Mouse (Mus musculus) inflammation-experienced regulatory T-cells, adult 6 months (primary cell): ENCODE results near the gene Rapgef1. TPM values are rescaled to one million over a fixed set of nuclear protein-coding genes. Genes with fewer than 3 reads are reported as not detected.

Experiments used
- ATAC-seq: one replicate; pipeline ENCODE4 v1.8.0; 2017
- polyA plus RNA-seq, 3 experiments: library from polyadenylated mRNA; unstranded; fragments of 100-300 nt; shearing (Covaris generic); gene quantifications; one replicate each; pipeline ENCODE4 v1.2.1; 2017

Rapgef1 gene
- polyA plus RNA-seq, 3 experiments from 2014 or later = 26.4 to 37.9 (median 29.7) TPM

DNA sequence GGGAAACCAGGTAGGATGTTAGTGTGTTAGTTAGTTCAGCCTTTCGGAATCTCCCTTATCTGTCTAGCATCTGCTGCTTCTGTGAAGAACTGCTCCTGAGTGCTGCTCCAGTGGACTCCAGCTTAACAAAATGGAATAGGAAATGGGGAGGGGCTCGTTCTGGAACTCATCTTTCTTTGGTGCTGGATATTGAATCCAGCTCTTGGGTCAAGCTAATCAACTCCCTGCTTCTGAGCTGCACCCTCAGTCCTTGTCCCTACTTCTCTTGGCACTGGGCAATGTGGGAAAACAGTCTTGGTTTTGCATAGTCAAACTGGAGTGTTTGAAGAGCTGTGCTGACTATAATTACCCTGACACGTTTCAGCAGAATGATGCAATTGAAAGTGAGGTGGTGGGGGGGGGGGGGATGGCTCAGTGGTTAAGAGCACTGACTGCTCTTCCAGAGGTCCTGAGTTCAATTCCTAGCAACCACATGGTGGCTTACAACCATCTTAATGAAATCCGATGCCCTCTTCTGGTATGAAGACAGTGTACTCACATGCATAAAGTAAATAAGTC is 25.6 kb downstream of the Rapgef1 start:
- no peak for ATAC-seq

DNA sequence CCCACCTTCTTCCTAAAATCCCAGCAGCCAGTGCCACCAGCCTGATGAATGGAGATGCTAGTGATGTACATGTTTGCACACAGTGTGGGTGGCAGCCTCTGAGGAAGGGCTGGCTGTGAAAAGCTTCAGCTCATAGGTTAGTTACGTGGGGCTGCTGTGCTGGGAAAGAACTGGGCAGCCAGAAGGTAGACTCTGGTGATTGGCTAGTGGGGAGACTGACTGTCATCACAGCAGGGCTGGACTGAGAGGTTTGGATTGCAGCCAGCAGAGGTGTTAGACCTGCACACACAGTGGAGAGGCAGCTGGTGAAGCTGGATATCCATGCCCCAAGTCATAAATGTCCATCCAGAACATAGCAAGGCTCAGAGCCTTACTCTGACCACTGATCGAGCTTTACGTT is 27.1 kb downstream of the Rapgef1 start:
- no peak for ATAC-seq

DNA sequence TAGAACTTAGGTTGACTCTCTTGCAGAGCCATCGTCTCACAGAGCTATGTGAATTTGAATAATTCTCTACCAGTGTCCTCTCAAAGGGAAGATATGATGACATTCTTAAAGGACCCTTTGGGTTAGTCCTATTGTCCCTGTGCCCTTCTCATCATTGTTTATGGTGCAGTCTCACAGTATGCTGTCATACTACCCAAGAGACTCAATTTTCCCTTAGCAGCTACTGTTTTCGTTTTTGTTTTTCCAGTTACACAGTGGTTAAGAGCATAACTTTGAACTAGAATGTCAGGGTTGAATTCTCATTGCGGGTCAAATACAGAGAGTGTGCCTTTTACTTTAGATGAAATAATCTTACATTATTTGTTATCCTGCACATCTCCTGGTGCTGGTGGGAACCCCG is 27.6 kb downstream of the Rapgef1 start:
- ATAC-seq = no peak

DNA sequence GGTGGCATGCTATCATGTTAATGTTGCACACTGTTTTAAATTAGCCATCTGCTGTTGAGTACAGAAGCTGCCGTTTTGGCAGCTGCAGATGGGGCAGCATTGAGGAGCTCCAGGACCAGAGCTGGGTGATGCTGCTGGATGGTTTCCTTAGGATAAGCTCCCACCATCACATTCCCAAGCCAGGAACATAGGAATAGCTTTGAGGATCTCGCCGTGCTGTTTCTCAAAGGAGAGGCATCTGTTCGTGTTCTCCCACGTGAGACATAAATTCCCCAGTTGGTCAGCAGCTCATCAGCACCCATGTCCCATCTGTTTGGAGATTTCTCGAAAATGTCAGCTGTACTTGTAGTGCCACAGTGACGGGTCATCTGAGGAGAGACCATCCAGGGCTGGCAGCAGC is 28.3 kb downstream of the Rapgef1 start:
- ATAC-seq = no peak

DNA sequence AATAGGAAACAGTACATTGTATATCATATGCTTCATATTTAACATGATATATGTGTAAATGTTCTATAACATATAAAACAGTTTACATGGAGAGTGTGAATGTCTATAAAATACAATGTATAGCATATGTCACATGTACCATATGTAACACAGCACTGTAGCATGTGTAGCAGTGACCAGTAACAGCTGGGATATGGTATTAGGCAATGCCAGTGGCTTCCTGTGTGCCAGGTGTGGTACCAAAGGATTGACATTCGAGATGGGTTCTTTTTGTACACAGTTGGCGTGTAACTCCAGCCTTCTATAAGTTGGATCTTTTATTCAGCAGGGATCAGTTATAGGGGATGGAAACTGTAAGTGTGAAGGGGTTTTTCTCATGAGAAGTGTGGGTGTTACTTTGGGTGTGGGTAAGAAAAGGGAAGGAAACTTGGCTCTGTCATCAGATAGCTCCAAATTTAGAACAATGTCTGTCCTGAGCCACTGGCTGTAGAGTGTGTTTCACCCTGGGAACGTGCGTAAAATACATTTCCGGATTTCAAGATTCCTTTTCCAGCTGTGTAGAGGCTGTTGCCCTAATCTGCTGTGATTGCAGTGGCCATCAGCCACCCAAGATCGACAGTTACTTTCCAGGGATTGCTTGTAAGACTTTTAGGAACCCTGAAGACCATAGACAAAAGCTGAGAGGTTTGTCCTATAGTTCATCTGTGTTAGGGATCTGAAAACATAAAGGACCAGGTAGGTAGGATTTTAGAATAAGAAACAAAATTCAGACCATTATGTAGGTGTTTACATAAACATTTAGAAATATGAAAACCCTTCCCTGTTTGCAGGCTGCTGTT is 29.7 kb downstream of the Rapgef1 start:
- ATAC-seq = peak; percentile 53

DNA sequence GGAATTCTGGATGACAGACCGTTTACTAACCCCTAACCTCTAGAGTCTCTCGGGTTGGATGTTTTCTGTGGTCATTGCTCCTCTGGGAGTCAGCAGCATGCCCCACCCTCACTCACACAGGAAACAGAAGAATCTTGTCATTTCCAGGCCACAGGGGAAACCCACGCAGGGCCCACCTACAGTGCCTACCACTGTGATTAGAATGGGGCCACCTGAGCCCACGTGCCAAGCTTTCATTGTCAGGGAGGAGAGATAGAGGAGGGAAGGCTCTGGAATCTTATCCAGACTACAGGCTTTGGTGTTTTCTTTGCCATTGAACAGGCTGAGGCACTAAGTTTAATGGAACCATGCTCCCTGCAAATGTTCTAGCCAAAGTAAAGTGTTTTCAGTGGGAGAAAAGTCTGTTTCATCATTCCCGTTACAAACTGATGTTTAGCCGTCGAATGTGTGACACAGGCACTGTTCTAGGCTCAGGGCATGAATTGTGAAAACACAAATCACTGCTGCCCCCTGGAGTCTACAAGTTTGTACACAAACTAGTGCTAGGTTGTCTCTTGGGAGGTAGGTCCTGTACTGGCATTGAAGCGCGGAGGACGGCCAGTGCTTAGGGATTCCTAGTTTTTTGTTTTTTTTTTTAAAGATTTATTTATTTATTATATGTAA is 30.4 kb downstream of the Rapgef1 start:
- ATAC-seq = peak; percentile 68

DNA sequence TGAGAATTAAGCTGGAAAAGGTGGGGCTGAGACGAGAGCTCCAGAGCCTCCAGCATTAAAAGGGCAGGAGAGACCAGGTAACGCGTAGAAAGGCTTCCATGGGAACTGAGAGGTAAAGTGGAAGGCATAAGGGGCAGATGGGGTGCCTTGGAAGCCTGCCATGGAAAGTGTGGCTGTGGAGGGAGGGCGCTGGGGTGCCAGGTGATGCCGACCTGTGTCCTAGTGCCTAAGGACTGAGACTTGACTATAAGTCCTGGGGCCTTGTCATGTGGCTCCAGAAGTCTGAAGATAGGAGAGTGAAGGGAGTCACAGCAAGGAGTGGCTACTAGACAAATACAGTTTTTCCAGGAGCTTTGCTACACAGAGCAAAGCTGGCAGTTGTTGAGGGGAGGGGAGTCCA is 32.4 kb downstream of the Rapgef1 start:
- no peak for ATAC-seq

DNA sequence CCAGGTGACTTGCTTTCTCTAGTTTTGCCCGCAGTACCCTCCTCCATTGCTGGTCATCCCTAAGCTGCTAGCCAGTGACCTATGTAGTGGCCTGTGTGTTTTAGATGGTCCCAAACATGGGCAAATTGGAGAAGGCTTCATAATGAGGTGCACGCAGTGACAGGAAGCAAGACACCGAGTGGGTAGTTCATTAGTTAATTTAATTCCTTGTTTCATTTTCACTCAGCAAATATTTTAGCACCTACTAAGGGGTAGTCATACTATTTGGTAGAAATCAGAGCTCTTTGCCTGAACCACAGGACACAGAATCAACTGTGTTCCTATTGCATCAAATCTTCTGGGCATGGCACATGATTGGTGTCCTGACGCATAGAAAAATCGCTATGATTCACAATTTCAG is 35.9 kb downstream of the Rapgef1 start:
- ATAC-seq = peak; percentile 73

DNA sequence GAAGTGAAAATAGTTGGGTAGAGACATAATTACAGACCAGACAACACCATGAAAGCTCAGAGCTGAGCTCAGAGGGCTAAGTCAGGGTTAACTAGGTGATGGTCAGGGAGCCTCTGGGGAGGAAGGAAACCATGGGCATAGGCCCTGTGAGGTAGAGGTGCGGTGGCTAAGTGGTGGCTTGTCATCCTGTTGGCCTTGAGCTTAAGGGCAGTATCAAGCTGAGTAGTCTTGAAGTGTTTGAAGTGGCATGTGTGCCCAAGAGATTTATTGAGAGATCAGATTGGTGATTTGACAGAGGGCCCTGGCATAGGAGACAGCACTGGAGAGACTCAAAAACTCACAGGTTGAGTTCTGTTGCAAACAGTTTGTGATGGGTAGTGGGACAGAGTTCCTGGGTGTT is 36.6 kb downstream of the Rapgef1 start:
- ATAC-seq = no peak

DNA sequence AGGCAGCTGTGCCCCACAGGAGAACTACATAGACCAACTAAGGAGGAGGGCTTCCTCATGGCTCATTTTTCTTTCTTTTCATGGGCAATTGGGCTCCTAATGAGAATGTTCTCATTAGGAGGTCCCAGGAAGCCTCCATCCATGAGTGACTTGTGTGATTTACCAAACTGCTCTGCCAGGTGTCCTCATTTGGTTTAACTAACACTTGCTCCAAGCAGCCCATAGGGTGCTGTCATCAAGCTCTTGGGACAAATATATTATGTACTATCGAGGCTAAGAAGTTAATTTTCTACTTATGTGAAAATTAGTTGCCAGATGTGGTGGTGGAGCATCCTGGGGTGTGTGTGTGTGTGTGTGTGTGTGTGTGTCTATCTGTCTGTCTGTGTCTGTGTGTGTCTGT is 37.6 kb downstream of the Rapgef1 start:
- ATAC-seq = no peak

DNA sequence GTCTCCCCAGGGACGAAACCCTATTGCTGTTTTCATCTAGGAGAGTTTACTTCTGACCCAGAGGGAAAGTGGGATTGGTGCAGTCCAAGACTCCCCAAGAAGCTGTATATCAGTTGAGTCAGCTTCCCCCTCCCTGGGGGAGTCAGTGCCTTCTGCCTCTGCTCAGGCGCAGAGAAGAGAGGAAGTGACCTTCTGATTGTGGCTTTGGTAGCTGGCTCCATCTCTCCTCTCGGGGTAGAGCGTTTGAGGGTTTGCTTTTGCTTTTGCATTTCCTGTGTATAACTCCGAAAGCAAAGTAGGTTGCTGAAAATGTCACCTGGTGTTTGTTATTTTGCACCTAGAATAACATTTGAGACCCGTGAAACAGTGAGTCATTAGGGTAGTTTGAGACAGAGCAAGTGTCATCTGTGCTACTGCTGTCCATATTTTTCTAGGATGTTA is 42.3 kb downstream of the Rapgef1 start:
- peak; percentile 93 for ATAC-seq

DNA sequence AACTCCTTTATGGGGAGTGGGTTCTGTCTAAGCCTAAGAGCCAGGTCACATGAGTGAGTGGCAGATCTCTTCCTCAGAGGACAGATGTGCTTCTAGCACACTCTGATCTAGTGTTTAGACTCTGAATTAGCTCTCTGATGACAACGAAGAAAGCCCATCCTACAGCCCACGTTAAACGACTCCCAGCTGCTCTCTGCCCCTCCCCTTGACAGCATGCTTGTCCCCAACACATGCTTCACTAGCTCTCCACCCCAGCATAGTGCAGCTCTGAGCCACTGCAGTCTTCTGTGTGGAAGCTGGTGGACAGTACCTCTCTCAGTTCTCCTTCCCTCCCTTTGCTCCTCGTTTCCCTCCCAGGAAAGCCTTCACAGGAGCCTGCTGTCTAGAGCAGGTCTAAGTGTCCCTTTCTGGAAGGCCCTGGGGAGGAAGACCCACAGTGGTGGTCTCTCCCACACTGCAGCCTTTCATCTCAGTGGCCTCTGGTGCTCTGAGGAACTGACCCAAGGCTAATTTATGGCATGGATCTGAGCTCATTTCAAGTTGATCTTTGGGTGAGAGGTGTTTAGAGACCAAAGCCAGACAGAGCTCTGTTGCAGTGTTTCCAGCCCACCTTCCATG is 43.8 kb downstream of the Rapgef1 start:
- ATAC-seq = no peak

DNA sequence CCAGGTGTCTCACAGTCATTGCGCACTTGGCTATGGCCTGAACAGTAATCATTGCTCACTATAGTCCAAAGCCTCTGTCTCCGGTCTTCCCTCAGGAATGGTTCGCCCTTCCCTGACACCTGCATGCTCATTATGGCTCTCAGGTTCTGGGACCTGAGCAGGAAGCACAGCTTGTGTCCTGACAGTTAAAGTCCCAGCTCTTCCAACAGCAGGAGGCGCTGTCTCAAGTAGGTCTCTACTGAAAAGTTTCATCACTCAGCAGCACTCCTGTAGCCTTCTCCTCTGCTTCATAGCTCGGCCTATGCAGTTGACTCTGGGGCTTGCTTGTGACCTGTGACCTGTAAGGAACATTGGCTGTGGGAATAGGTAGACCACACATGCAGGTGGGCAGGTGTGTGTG is 45.9 kb downstream of the Rapgef1 start:
- no peak for ATAC-seq

DNA sequence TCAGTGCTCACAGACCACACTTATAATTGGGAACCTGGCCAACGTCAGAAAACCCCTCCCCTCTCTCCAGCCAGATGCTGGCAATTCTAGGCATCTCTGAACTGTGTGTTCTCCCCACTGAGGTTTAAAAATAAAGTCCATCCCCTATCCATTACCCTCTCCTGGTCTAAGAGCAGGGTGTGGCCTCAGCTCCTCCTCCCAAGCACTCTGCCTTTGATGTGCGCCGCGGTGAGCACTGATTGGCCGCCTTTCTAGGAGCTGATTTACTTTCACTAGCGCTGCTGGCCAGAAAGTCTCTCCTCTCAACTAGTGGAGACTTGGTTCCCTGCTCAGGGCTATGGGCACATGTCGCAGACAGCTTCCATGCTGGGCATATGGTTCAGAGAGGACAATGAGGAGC is 47.1 kb downstream of the Rapgef1 start:
- peak; percentile 45 for ATAC-seq

DNA sequence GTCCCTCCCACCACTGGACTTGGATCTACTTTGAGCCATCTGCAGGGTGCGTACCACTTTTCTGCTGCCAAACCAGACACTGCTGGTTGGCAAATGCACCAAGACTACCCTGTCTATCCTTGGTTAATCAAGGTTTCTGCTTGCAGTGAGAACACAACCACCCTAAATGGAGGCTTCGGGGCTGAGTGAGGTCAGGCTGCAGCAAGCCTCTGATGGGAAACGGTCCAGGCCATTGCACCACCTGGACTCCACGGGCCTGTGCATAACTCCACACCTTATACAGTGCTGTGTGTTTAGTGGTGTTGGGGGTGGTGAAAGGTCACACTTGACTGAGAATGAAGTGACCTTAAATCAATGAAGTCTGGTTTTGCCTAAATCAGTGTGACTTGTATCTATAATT is 47.6 kb downstream of the Rapgef1 start:
- ATAC-seq = no peak

DNA sequence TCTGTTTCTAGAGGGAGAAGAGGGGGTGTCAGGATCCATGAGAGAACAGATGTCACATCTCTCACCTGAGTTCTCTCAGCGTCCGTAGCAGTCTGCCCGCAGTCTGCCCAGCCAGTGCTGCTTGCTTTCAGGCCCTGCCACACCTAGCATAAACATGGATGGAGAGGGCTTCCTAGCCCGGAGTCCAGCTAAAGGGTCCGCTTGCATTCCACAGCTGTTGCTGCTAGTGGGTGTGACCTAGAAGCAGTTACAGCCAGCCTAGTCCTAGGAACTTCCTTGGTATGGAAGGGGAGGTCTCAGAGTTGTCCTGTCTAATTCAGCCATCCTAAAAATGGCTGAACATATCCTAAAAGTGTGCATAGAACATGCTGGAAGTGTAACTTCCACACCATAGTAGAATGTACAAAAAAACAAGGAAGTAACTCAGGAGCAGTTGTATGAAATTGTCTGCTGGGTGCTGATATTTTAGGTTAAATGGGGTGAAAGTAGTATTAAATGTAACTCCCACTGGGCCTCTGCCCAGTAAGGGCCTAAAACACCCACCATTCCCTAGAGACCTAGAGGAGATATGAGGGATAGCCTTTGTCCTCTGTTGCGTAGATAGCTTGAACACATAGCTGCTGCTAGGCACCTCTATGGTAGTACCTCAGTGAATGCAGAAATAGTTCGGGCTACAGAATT is 48.6 kb downstream of the Rapgef1 start:
- no peak for ATAC-seq

DNA sequence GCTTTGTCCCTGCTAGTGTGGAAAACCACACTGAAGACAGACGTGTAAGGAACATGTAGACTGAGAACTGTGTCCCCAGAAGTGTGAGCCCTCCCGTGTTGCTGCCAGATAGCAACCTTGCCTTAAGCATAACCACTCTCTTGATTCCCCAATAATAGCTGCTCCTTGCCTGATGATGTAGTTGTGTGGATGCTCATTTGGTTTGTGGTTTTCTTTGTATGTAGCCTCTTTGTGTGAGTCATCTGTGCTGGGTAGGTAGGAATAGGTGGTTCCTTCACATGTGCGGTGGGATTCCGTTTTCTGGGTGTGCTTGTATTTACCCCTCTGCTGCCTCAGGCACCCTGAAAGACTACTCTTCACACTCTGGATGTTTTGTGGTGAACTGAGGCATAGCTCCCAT is 49.4 kb downstream of the Rapgef1 start:
- no peak for ATAC-seq

DNA sequence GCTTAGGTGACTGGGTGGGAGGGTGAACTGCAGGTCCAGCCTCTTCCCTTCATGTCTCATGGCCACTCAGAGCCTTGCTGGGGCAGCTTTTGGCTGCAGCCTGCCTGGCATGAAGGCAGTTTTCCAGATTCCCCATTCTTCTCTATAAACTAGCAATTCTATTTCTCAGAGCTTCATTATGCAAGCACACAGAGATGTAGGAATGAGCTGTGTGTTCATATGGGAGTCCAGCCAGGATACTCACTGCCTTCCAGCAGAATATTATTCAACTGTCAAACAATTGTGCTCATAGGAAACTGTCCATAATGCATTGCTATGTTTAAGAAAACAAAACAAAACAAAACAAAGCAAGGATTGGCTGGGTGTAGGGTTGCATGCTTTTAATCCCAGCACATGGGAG is 50.2 kb downstream of the Rapgef1 start:
- ATAC-seq = no peak

DNA sequence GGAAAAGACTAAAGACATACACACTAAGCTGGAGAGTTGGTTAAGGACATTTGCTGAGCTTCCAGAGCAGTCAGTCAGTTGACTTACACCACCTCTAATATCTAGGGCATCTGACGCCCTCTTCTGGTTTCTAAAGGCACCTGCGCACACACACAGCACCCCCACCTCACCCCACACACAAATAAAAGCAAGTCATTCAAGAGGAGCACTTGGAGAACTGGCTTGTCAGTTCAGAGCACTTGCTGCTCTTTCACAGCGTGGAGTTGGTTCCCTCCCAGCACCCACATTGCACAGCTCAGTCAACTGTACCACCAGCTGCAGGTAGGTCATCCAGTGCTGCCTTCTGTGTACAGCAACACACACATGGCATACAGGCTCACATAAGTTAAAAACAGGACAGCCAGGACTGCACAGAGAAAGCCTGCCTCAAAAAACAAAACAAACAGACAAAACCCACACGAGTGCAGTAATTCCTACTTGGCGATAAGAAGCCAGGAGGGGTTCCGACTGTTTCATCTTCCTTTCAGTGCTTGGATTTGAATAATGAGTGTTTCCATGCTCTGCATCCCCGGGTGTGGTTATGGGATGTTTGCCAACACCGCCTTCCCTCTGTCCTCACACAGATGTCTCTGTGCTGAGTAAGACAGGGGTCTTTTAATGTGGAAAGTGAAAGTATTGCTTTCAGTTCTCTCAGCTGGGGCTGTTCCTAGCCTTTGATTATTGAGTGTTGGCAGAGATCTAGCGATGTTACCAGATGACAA is 50.9 kb downstream of the Rapgef1 start:
- peak; percentile 27 for ATAC-seq

DNA sequence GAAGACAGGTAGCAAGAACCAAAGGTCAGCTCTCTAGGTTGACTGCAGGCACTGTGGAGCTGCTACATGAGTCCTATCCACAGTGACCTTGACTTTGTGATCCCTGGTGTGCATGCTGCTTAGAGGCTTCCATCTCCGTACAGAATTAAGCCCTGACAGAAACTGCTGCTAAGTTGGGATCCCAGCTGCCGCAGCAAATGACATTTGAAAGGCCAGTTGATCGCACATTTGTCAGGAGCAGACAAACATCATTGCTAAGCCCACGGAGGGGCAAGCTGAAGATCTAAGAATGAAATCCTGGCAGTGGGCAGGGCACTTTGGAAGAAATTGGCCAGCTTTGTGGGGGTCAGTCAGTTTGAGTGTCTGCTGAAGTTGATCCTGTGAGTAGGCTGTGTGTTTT is 51.9 kb downstream of the Rapgef1 start:
- no peak for ATAC-seq

DNA sequence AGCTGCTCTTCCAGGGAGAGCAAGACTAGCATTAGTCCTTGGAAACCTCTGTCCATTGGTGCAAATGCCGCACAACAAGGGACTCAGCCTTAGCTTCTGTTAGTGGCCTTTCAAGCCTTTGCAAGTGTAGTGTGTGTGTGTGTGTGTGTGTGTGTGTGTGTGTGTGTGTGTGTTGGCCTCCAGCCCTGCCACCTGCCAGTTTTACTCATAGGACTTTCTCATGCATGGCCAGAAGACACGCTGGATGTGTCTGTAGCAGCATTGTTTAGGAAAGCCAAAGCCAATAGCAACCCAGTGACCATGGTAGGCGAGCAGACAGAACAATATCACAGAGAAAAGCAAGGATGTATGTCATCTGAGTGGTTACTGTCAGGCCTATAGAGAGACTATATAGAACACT is 52.3 kb downstream of the Rapgef1 start:
- no peak for ATAC-seq
